Mouse (Mus musculus): ENCODE results near the gene Zkscan17. TPM values are rescaled to one million over a fixed set of nuclear protein-coding genes. Genes with fewer than 3 reads are reported as not detected.

Zkscan17 gene
- polyA plus RNA-seq, 1 experiment from 2014 or later, result 23.8 TPM

- H3K4me1 ChIP-seq, result no peaks in the 10 kb centered on the region
- no peaks in the 10 kb centered on the region for H3K9me3 ChIP-seq
- no peak overlapping the region for H3K27ac ChIP-seq
- no peak for ATAC-seq (ENCODE audit: low FRiP score, low read depth)
- 11% methylated on average over 2 of the region's 2 CpGs for WGBS
- H3K36me3 ChIP-seq, result peaks cover 26% of the 10 kb centered on the region
- no peaks in the 10 kb centered on the region for H3K27me3 ChIP-seq (replicated peaks)
- H3K9ac ChIP-seq, result no peak overlapping the region
- H3K4me2 ChIP-seq (replicated peaks), result no peak overlapping the region
- H3K4me3 ChIP-seq, result no peak overlapping the region
These were observed 43.3 kb downstream of the Zkscan17 start for GRCm38 (mm10) chr11:59483212-59483611.

GRCm38 (mm10) chr11:59477240-59477639, 49.3 kb downstream of the Zkscan17 start:
- no peak overlapping the region for H3K4me3 ChIP-seq
- H3K36me3 ChIP-seq, result no peaks in the 10 kb centered on the region
- H3K9ac ChIP-seq, result no peak overlapping the region
- no peaks in the 10 kb centered on the region for H3K9me3 ChIP-seq
- ATAC-seq (ENCODE audit: low FRiP score, low read depth), result no peak
- no peak overlapping the region for H3K4me2 ChIP-seq (replicated peaks)
- H3K27me3 ChIP-seq (replicated peaks), result no peaks in the 10 kb centered on the region
- WGBS, result 75% methylated on average over 6 of the region's 6 CpGs
- no peaks in the 10 kb centered on the region for H3K4me1 ChIP-seq
- no peak overlapping the region for H3K27ac ChIP-seq

- Histone ChIP-seq H3K27ac (no peak within 1 kb of the TSS), H3K4me3 (peak within 1 kb of the TSS; percentile 77), H3K9me3 (no peaks in the 10 kb centered on the region), H3K27me3 (replicated peaks) (no peaks in the 10 kb centered on the region), H3K4me1 (peaks cover 6% of the 10 kb centered on the region; the same call in 1 of the 2 replicates), H3K4me2 (replicated peaks) (peak within 1 kb of the TSS; percentile 80), H3K9ac (peak within 1 kb of the TSS; percentile 86), H3K36me3 (no peaks in the 10 kb centered on the region)
- WGBS, result under 1% methylated on average over 19 of the region's 19 CpGs
- ATAC-seq (ENCODE audit: low FRiP score, low read depth), result peak; percentile 92
These were observed 54.2 kb downstream of the Zkscan17 start, which contains the start of gene Zfp867 for GRCm38 (mm10) chr11:59472326-59472677. Zfp867 (minus strand) TSS chr11:59472474.

- H3K4me3 ChIP-seq, result peak overlapping the region; percentile 77
These were observed 54.9 kb downstream of the Zkscan17 start for GRCm38 (mm10) chr11:59471413-59472325.

DNA sequence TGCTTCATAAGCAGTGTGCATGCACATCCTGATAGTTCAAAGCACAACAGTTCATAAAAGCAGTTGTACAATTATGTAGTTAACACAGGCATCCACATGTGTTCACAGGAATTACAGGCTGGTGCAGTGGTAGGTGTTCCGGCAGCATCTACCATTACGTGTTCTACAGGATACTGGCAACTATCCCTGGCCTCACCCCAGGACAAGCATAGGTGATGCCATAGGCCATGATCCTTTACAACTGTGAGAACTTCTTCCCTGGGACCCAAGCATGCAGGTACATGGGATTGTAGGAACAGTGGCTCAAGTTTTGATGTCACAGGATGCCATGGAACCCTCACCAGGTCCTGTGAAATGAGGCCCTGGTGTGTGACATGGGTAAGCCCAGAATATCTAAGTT, 66.1 kb downstream of the Zkscan17 start:
- ATAC-seq (ENCODE audit: low FRiP score, low read depth), result no peak
- Histone ChIP-seq H3K4me3 (no peak overlapping the region), H3K27ac (no peak overlapping the region), H3K36me3 (peaks cover 74% of the 10 kb centered on the region), H3K4me1 (no peaks in the 10 kb centered on the region), H3K27me3 (replicated peaks) (no peaks in the 10 kb centered on the region), H3K9me3 (peaks cover 24% of the 10 kb centered on the region), H3K9ac (no peak overlapping the region), H3K4me2 (replicated peaks) (no peak overlapping the region)
- 99% methylated on average over 2 of the region's 2 CpGs for WGBS

More at GRCm38 (mm10) chr11:59471413-59472325, 54.9 kb downstream of the Zkscan17 start:
- Histone ChIP-seq H3K27me3 (replicated peaks) (no peaks in the 10 kb centered on the region), H3K4me2 (replicated peaks) (peak overlapping the region; percentile 80), H3K9me3 (no peaks in the 10 kb centered on the region; the same call in 1 of the 2 replicates), H3K27ac (no peak overlapping the region), H3K36me3 (no peaks in the 10 kb centered on the region), H3K4me1 (peaks cover 6% of the 10 kb centered on the region; the same call in 1 of the 2 replicates), H3K9ac (peak overlapping the region; percentile 86)
- ATAC-seq (ENCODE audit: low FRiP score, low read depth), result peak; percentile 33; the same call in 1 of the 2 replicates
- 8% methylated on average over 37 of the region's 37 CpGs for WGBS

- no peak overlapping the region for H3K27ac ChIP-seq
- no peak for ATAC-seq (ENCODE audit: low FRiP score, low read depth)
- H3K9ac ChIP-seq, result no peak overlapping the region
- no peaks in the 10 kb centered on the region for H3K27me3 ChIP-seq (replicated peaks)
- H3K4me1 ChIP-seq, result no peaks in the 10 kb centered on the region
- H3K9me3 ChIP-seq, result peaks cover 19% of the 10 kb centered on the region
- 74% methylated on average over 5 of the region's 5 CpGs for whole genome bisulfite sequencing
- H3K36me3 ChIP-seq, result peaks cover 75% of the 10 kb centered on the region
- H3K4me3 ChIP-seq, result no peak overlapping the region
- no peak overlapping the region for H3K4me2 ChIP-seq (replicated peaks)
These were observed 67.6 kb downstream of the Zkscan17 start for GRCm38 (mm10) chr11:59458973-59459372.

DNA sequence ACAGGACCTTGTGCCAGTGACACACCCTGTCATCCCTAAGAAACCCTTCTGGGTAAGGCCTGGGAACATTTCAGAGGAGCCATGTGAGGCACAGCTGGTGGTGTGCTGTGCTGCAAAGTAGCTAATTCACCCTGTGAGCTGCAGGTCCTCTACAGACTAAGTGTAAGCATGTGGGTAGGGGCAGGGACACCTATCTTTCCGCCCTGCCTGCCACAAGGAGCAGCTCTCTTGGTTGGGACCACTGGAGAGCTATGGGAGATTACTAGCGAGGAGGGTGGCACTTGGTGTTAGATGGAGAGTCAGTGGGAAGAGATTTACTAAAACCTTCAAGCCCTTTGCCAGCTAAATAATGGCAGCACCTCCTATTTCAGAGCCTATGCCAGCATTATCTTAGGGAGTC, 69.7 kb downstream of the Zkscan17 start:
- Histone ChIP-seq H3K4me3 (no peak overlapping the region), H3K9ac (no peak overlapping the region), H3K4me1 (no peaks in the 10 kb centered on the region), H3K4me2 (replicated peaks) (no peak overlapping the region), H3K27ac (no peak overlapping the region), H3K36me3 (peaks cover 72% of the 10 kb centered on the region), H3K27me3 (replicated peaks) (no peaks in the 10 kb centered on the region), H3K9me3 (no peaks in the 10 kb centered on the region)
- WGBS, result 93% methylated on average over 2 of the region's 2 CpGs
- ATAC-seq (ENCODE audit: low FRiP score, low read depth), result no peak

GRCm38 (mm10) chr11:59456346-59456745, 70.2 kb downstream of the Zkscan17 start:
- Histone ChIP-seq H3K27me3 (replicated peaks) (no peaks in the 10 kb centered on the region), H3K4me3 (no peak overlapping the region), H3K4me1 (no peaks in the 10 kb centered on the region), H3K9ac (no peak overlapping the region), H3K9me3 (no peaks in the 10 kb centered on the region), H3K36me3 (peaks cover 69% of the 10 kb centered on the region), H3K4me2 (replicated peaks) (no peak overlapping the region), H3K27ac (no peak overlapping the region)
- ATAC-seq (ENCODE audit: low FRiP score, low read depth), result no peak
- 99% methylated on average over 2 of the region's 2 CpGs for WGBS

DNA sequence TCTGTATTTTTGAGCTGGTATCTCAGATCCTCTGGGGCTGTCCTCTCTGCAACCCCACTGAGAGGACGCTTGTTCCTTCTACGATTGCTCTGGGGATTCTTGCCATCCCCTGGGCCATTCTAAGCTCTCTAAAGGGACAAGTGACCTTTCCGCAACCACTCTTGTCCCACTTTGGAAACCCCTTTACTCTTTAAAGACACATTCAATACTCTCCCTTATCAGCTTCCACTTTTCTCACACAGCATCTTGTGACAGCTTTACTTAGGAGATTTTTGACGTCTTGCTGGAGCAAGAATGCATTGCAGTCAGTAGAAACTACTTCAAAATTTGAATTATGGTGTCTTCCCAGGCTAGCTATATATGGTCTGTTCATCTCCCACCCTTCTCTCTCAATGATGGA, 75.5 kb downstream of the Zkscan17 start, which contains the start of gene Snap47:
Gene Snap47 (minus strand): TSS at position 101 of the 400 bp plus-strand sequence.
- WGBS, result 85% methylated on average over 4 of the region's 4 CpGs
- Histone ChIP-seq H3K27me3 (replicated peaks) (no peaks in the 10 kb centered on the region), H3K9me3 (no peaks in the 10 kb centered on the region), H3K4me3 (peak within 1 kb of the TSS; percentile 71), H3K4me2 (replicated peaks) (peak within 1 kb of the TSS; percentile 90), H3K4me1 (peaks cover 18% of the 10 kb centered on the region), H3K36me3 (peaks cover 37% of the 10 kb centered on the region), H3K9ac (peak within 1 kb of the TSS; percentile 66), H3K27ac (peak within 1 kb of the TSS; percentile 71; the same call in 1 of the 2 replicates)
- no peak for ATAC-seq (ENCODE audit: low FRiP score, low read depth)

DNA sequence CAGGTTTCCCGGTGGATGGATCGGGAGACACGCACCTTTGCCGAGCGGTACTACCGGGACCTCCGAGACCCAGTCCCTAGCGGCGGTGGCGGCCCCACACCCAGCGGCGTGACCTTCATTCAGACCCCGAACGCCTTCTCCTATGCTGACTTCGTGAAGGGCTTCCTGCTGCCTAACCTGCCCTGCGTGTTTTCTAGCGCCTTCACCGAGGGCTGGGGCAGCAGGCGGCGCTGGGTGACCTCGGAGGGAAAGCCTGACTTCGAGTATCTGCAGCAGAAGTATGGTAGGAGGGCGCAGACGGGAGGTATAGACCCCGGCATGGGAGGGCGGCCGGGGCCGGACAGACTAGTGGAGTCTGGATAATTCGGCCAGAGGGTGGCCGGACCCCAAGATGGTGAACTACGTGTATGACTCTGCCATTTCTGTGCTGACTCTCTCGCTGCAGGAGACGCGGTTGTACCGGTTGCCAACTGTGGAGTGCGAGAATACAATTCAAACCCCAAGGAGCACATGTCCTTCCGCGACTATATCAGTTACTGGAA, 76.2 kb downstream of the Zkscan17 start:
- H3K9me3 ChIP-seq, result no peaks in the 10 kb centered on the region
- H3K36me3 ChIP-seq, result peaks cover 34% of the 10 kb centered on the region
- peak overlapping the region; percentile 66 for H3K9ac ChIP-seq
- H3K27ac ChIP-seq, result no peak overlapping the region
- peak; percentile 69; the same call in 1 of the 2 replicates for ATAC-seq (ENCODE audit: low FRiP score, low read depth)
- WGBS, result under 1% methylated on average over 38 of the region's 38 CpGs
- peaks cover 18% of the 10 kb centered on the region for H3K4me1 ChIP-seq
- H3K27me3 ChIP-seq (replicated peaks), result no peaks in the 10 kb centered on the region
- H3K4me2 ChIP-seq (replicated peaks), result peak overlapping the region; percentile 90
- H3K4me3 ChIP-seq, result peak overlapping the region; percentile 71

- peak within 1 kb of the TSS; percentile 71; the same call in 1 of the 2 replicates for H3K27ac ChIP-seq
- no peaks in the 10 kb centered on the region for H3K27me3 ChIP-seq (replicated peaks)
- peak; percentile 89 for ATAC-seq (ENCODE audit: low FRiP score, low read depth)
These were observed 76.8 kb downstream of the Zkscan17 start, which contains the start of gene Jmjd4 for GRCm38 (mm10) chr11:59449741-59450229. Jmjd4 (plus strand) TSS chr11:59450045.

DNA sequence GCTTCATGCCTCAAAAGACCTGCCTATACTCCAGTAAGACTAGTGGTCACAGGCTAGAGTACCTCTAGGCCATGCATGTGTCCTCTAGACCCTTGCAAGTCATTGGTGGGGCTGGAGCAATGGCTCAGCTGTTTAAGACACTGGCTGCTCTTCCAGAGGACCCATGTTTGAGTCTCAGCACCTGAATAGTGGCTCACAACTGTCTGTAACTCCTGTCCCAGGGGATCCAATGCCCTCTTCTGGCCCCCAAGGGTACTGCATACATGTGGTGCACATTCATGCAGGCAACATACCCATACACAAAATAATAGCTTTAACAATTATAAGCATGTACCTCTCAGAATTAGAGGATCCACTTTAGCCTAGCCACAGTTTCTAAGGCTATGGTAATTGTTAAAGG, 83.4 kb downstream of the Zkscan17 start:
- Histone ChIP-seq H3K9ac (no peak overlapping the region), H3K4me2 (replicated peaks) (no peak overlapping the region), H3K4me1 (no peaks in the 10 kb centered on the region), H3K27ac (no peak overlapping the region), H3K27me3 (replicated peaks) (no peaks in the 10 kb centered on the region), H3K9me3 (no peaks in the 10 kb centered on the region), H3K4me3 (no peak overlapping the region), H3K36me3 (peaks cover 24% of the 10 kb centered on the region)
- ATAC-seq (ENCODE audit: low FRiP score, low read depth), result no peak

More at GRCm38 (mm10) chr11:59449741-59450229, 76.8 kb downstream of the Zkscan17 start, which contains the start of gene Jmjd4:
- no peaks in the 10 kb centered on the region for H3K9me3 ChIP-seq
- peaks cover 30% of the 10 kb centered on the region for H3K36me3 ChIP-seq
- peaks cover 18% of the 10 kb centered on the region for H3K4me1 ChIP-seq
- peak within 1 kb of the TSS; percentile 66 for H3K9ac ChIP-seq
- peak within 1 kb of the TSS; percentile 71 for H3K4me3 ChIP-seq
- WGBS, result under 1% methylated on average over 36 of the region's 40 CpGs
- H3K4me2 ChIP-seq (replicated peaks), result peak within 1 kb of the TSS; percentile 90
